Mouse (Mus musculus) B cell, adult 67 days (primary cell): ENCODE measurements around the gene Vmn1r226. TPM values are rescaled to one million over a fixed set of nuclear protein-coding genes. Genes with fewer than 3 reads are reported as not detected.

Experiments used
- total RNA-seq, 2 experiments: library from RNA; stranded (reverse); gene quantifications; 4 replicates each; pipeline ENCODE4 v1.2.4; 2023

The Vmn1r226 gene
- not detected for total RNA-seq

GRCm38 (mm10) chr17:20682543-20682942 lies at the start of gene Vmn1r226:
Gene Vmn1r226, plus strand, starts transcription at chr17:20682843.

GRCm38 (mm10) chr17:20729543-20729942 lies 46.9 kb downstream of the Vmn1r226 start, which contains the start of gene Vmn1r227:
Gene Vmn1r227, plus strand, starts transcription at chr17:20729843.

Other genes with a start within 250 kb of the Vmn1r226 start
- under 1 TPM in 1 of 2 experiments, not detected in 1; 0.09 TPM for gene Vmn2r108, start 201.5 kb upstream of the Vmn1r226 start, total RNA-seq
- not detected for gene Vmn1r225, start 184.7 kb upstream of the Vmn1r226 start, total RNA-seq
- gene Vmn2r109, start 118.1 kb upstream of the Vmn1r226 start, total RNA-seq = not detected
- gene Vmn2r110, start 86.4 kb upstream of the Vmn1r226 start, total RNA-seq = not detected
- gene Fpr-rs3, start 58.0 kb upstream of the Vmn1r226 start, total RNA-seq = not detected
- gene Vmn1r227, start 47.0 kb downstream of the Vmn1r226 start, total RNA-seq = not detected
- gene Vmn1r228, start 103.3 kb downstream of the Vmn1r226 start, total RNA-seq = not detected
- gene Vmn1r229, start 128.7 kb downstream of the Vmn1r226 start, total RNA-seq = under 1 TPM; 0.06 TPM
- not detected for gene Vmn1r230, start 157.6 kb downstream of the Vmn1r226 start, total RNA-seq
- not detected for gene Vmn1r231, start 222.2 kb downstream of the Vmn1r226 start, total RNA-seq
- gene Vmn1r232, start 236.9 kb downstream of the Vmn1r226 start, total RNA-seq = not detected